Mouse (Mus musculus): ENCODE measurements at regions not wholly inside any gene's neighbourhood (a gene's known extent, or its start where the extent isn't known, plus 50 kb on each side); places are given as distances from the start of the nearest gene placed in this dataset.
"Not testable (repeated sequence)": the region's sequence is repeated elsewhere in the genome, so short reads cannot be mapped to it uniquely, and the experiment has no call there.

GRCm38 (mm10) chr19:19750069-19750599 lies 639.1 kb upstream of the Rorb start:
- DNase-seq (ENCODE audit: low read depth) = not testable (repeated sequence)

GRCm38 (mm10) chr19:19747821-19748488 lies 637.0 kb upstream of the Rorb start:
- DNase-seq (ENCODE audit: low read depth) = no peak

GRCm38 (mm10) chr19:19719939-19720338 lies 608.9 kb upstream of the Rorb start:
- no peak for DNase-seq (ENCODE audit: low read depth)
